Mouse (Mus musculus) CH12.LX (cell line): ENCODE measurements at regions not wholly inside any gene's neighbourhood (a gene's known extent, or its start where the extent isn't known, plus 50 kb on each side); places are given as distances from the start of the nearest gene placed in this dataset.

Experiments
- DNase-seq: peaks from one replicate; pipeline ENCODE4 v3.0.0-alpha.2; 2013; ENCODE audit errors: extremely low read depth
- H3K27ac ChIP-seq: 2 replicates; pipeline ENCODE4 v1.5.1; 2012; ENCODE audit warnings: low read depth, mild to moderate bottlenecking, control low read depth, moderate library complexity; ENCODE audit not compliant: insufficient read depth
- H3K27me3 ChIP-seq: replicated peaks from 2 replicates; pipeline ENCODE3; 2012; ENCODE audit warnings: inconsistent platforms
- H3K36me3 ChIP-seq, 2 experiments: replicated peaks in 1 of 2; 2 replicates each; pipeline versions ENCODE3 to v1.6.1; 2012; ENCODE audit warnings: inconsistent platforms in 1 of 2, low read length in 1 of 2, mild to moderate bottlenecking in 1 of 2, mixed read lengths in 1 of 2, moderate library complexity in 1 of 2; ENCODE audit not compliant: control insufficient read depth in 1 of 2, insufficient read depth in 1 of 2
- H3K4me1 ChIP-seq, 2 experiments: 2 replicates each; pipeline ENCODE4 v1.6.1; 2012; ENCODE audit warnings: inconsistent platforms in 1 of 2, moderate library complexity in 1 of 2; ENCODE audit not compliant: insufficient read depth in 2 of 2, control insufficient read depth in 1 of 2
- H3K4me2 ChIP-seq: 2 replicates; pipeline ENCODE4 v1.6.1; 2012; ENCODE audit warnings: low read depth, mild to moderate bottlenecking, control low read depth; ENCODE audit not compliant: poor library complexity, insufficient read depth, severe bottlenecking
- H3K4me3 ChIP-seq, 3 experiments: fragments of 150-350 bp in 1 of 3; sonication (generic) in 1 of 3; replicated peaks in 1 of 3; 2 replicates each; pipeline versions ENCODE3 to v1.5.1; 2011 to 2012; ENCODE audit warnings: low read depth in 2 of 3, low read length in 2 of 3, mild to moderate bottlenecking in 2 of 3, moderate library complexity in 2 of 3, control low read depth in 1 of 3, improper control_type of control experiment in 1 of 3, inconsistent platforms in 1 of 3, mixed read lengths in 1 of 3; ENCODE audit not compliant: poor library complexity in 1 of 3
- H3K79me2 ChIP-seq: replicated peaks from 2 replicates; pipeline ENCODE4 v1.6.1; 2012; ENCODE audit warnings: mild to moderate bottlenecking, moderate library complexity; ENCODE audit not compliant: control insufficient read depth, poor library complexity, insufficient read depth, severe bottlenecking; ENCODE audit errors: extremely low read depth
- H3K9ac ChIP-seq: 2 replicates; pipeline ENCODE4 v1.6.1; 2012; ENCODE audit warnings: low read depth, mild to moderate bottlenecking, control low read depth, moderate library complexity; ENCODE audit not compliant: insufficient read depth
- H3K9me3 ChIP-seq: replicated peaks from 2 replicates; pipeline ENCODE3; 2012; ENCODE audit warnings: low read length, inconsistent platforms, mixed read lengths
- JUND ChIP-seq: conservative IDR thresholded peaks from 2 replicates; pipeline ENCODE4 v1.6.1; 2011; ENCODE audit warnings: low read depth, low read length, improper control_type of control experiment
- MAZ ChIP-seq: IDR thresholded peaks from 2 replicates; pipeline ENCODE4 v1.6.1; 2012; ENCODE audit warnings: low read depth, mild to moderate bottlenecking, inconsistent platforms, low read length, improper control_type of control experiment, moderate library complexity
- NELFE ChIP-seq: IDR thresholded peaks from 2 replicates; pipeline ENCODE4 v1.6.1; 2011; ENCODE audit warnings: low read depth, low read length, improper control_type of control experiment
- RAD21 ChIP-seq: IDR thresholded peaks from 2 replicates; pipeline ENCODE4 v1.6.1; 2011; ENCODE audit warnings: low read depth, mild to moderate bottlenecking, low read length, improper control_type of control experiment, moderate library complexity
- RCOR1 ChIP-seq: conservative IDR thresholded peaks from 2 replicates; pipeline ENCODE4 v1.6.1; 2012; ENCODE audit warnings: low read depth, mild to moderate bottlenecking, inconsistent platforms, low read length, improper control_type of control experiment
- TBP ChIP-seq: conservative IDR thresholded peaks from 2 replicates; pipeline ENCODE4 v1.6.1; 2011; ENCODE audit warnings: low read depth, low read length, improper control_type of control experiment
- UBTF ChIP-seq: IDR thresholded peaks from 2 replicates; pipeline ENCODE4 v1.6.1; 2012; ENCODE audit warnings: low read depth, mild to moderate bottlenecking, inconsistent platforms, low read length, improper control_type of control experiment, moderate library complexity
- USF2 ChIP-seq: conservative IDR thresholded peaks from 2 replicates; pipeline ENCODE4 v1.6.1; 2011; ENCODE audit warnings: low read depth, low read length, improper control_type of control experiment
- ZC3H11A ChIP-seq: IDR thresholded peaks from 2 replicates; pipeline ENCODE4 v1.6.1; 2012; ENCODE audit warnings: low read depth, mild to moderate bottlenecking, inconsistent platforms, low read length, improper control_type of control experiment
- ZKSCAN1 ChIP-seq: IDR thresholded peaks from 2 replicates; pipeline ENCODE4 v1.6.1; 2012; ENCODE audit warnings: low read depth, inconsistent platforms, low read length, improper control_type of control experiment, borderline replicate concordance
- ZMIZ1 ChIP-seq: IDR thresholded peaks from 2 replicates; pipeline ENCODE4 v1.6.1; 2012; ENCODE audit warnings: low read depth, mild to moderate bottlenecking, inconsistent platforms, low read length, improper control_type of control experiment
- ZNF384 ChIP-seq: IDR thresholded peaks from 2 replicates; pipeline ENCODE4 v1.6.1; 2012; ENCODE audit warnings: low read depth, low read length, improper control_type of control experiment, inconsistent platforms
- dilution Hi-C: fragments of 300-500 bp; cut with MboI; formaldehyde crosslinking; loops from 2 replicates; pipeline ENCODE4 v1.14.3; 2020; ENCODE audit warnings: low sequenced_read_pairs; ENCODE audit not compliant: extremely low pct_unique_long_range_greater_than_20kb, extremely low pct_ligation_motif_present
- in situ Hi-C: fragments of 300-500 bp; cut with MboI; formaldehyde crosslinking; loops from 3 replicates; pipeline ENCODE4 v1.14.3; 2019; ENCODE audit warnings: low sequenced_read_pairs, low pct_ligation_motif_present, low pct_unique_long_range_greater_than_20kb, mixed read lengths

DNA sequence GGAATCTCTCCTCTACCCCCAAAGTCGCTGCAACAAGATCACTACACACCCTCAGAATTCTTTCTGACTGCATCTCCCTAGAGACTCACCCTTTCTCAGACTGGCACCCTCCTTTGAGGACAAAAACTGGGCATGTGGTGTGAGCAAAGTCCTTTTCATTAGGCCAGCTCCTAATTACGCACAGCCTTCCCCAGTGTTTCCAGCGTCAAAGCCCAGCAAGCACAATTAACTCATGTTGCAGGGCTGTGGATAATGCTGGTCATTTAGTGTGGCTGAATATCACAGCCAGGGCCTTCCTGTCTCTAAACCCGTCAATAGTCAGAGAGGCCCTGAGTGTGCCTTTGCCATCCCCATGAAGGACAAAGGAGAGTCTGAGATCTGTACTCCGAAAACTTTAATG is 114.2 kb upstream of the Arhgap5 start:
- dilution Hi-C loops = no loop called here
- in situ Hi-C loops = loop anchor here (25.0 kb wide), 1 partner anchor 223 kb away; no protein-coding TSS in a partner anchor
- TF ChIP-seq ZMIZ1 (no peak), JUND (no peak), UBTF (no peak), RAD21 (no peak), ZNF384 (no peak), MAZ (no peak)
- no peaks in the 10 kb centered on the region for H3K9me3 ChIP-seq
- no peak overlapping the region for H3K27ac ChIP-seq
- no peak overlapping the region for H3K4me3 ChIP-seq
- no peaks in the 10 kb centered on the region for H3K79me2 ChIP-seq
- no peak for DNase-seq
- H3K27me3 ChIP-seq = no peaks in the 10 kb centered on the region
- peaks cover 2 to 5% of the 10 kb centered on the region in 2 experiments; a peak in 2 of 4 replicates for H3K4me1 ChIP-seq
- H3K9ac ChIP-seq = no peak overlapping the region
- H3K4me2 ChIP-seq = no peak overlapping the region
- H3K36me3 ChIP-seq = no peaks in the 10 kb centered on the region

DNA sequence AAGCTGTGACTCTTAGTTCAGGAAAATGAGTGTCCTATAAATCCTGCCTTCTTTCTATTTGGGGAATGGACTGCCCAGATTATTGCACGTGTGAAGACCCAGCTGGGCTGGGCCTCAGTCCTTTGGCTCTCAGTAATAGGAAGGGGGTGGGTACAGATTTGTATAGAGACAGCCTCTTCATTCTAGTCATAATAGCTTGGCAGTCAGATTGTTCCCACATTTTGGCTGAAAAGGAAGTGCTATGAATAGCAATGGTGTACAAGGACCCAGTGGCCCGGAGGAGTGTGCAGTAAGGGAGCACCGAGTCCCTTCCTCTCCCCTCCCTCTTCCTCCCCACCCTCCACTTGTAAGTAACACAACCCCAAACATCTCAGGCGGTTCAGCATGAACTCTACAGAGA is 113.5 kb upstream of the Arhgap5 start:
- no peak for TF ChIP-seq NELFE
- TF ChIP-seq ZKSCAN1 = no peak
- no peak for TF ChIP-seq USF2
- no peak for TF ChIP-seq RCOR1
- no peak for TF ChIP-seq TBP
- in situ Hi-C loops = loop anchor here (25.0 kb wide), 1 partner anchor 222 kb away; no protein-coding TSS in a partner anchor
- peaks cover 2 to 5% of the 10 kb centered on the region in 2 experiments; a peak in 2 of 4 replicates for H3K4me1 ChIP-seq
- no peak overlapping the region for H3K27ac ChIP-seq
- no peak overlapping the region for H3K4me2 ChIP-seq
- no peak for DNase-seq
- no peak overlapping the region for H3K9ac ChIP-seq
- no peaks in the 10 kb centered on the region for H3K9me3 ChIP-seq
- no peaks in the 10 kb centered on the region for H3K79me2 ChIP-seq
- dilution Hi-C loops = no loop called here
- no peak overlapping the region for H3K4me3 ChIP-seq
- no peaks in the 10 kb centered on the region for H3K36me3 ChIP-seq
- no peaks in the 10 kb centered on the region for H3K27me3 ChIP-seq

DNA sequence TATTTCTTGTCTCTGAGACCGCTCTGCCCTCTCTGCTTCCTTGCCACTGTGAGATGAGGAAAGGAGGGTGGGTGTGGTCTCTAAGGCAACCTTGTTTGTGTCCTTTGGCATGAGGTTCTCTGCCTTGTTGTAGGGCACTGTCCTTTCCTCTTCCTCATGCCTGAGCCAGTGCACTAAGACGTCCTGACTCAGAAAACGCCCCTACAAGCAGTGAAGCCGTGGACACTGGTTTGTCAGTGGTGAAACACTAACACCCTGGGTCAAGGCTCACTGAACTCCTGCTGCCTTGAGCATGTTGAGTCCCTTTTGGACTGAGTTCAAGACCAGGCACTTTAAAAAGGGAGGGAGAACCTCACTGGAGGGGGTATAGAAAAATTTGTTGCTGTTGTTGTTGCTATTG is 111.1 kb upstream of the Arhgap5 start:
- in situ Hi-C loops (loop anchor here (25.0 kb wide), 1 partner anchor 220 kb away; no protein-coding TSS in a partner anchor), dilution Hi-C loops (no loop called here)
- TF ChIP-seq ZC3H11A (no peak), UBTF (no peak)
- DNase-seq = no peak
- Histone ChIP-seq H3K9me3 (no peaks in the 10 kb centered on the region), H3K27me3 (no peaks in the 10 kb centered on the region), H3K4me2 (no peak overlapping the region), H3K27ac (no peak overlapping the region), H3K4me3 (no peak overlapping the region), H3K79me2 (no peaks in the 10 kb centered on the region), H3K9ac (no peak overlapping the region), H3K36me3 (no peaks in the 10 kb centered on the region), H3K4me1 (peaks cover 4 to 9% of the 10 kb centered on the region in 2 experiments; a peak in 3 of 4 replicates)
